Mouse (Mus musculus): ENCODE data around the gene Fgfr2. TPM values are rescaled to one million over a fixed set of nuclear protein-coding genes. Genes with fewer than 3 reads are reported as not detected.
"Not testable (repeated sequence)": the region's sequence is repeated elsewhere in the genome, so short reads cannot be mapped to it uniquely, and the experiment has no call there.

Fgfr2 gene
- polyA plus RNA-seq, 1 experiment from 2014 or later: 93.6 TPM

- not testable (repeated sequence) for ATAC-seq (replicated peaks; ENCODE audit: low FRiP score); H3K27ac ChIP-seq (ENCODE audit: low read depth, low read length); H3K4me2 ChIP-seq (ENCODE audit: low read depth, low read length, severe bottlenecking); H3K36me3 ChIP-seq (ENCODE audit: control insufficient read depth, insufficient read depth, low read length); H3K4me3 ChIP-seq (ENCODE audit: low read depth, low read length); H3K9ac ChIP-seq (ENCODE audit: low read length); DNase-seq (ENCODE audit: low spot score); H3K9me3 ChIP-seq (ENCODE audit: control insufficient read depth, low read length)
- H3K4me1 ChIP-seq (replicated peaks; ENCODE audit: control insufficient read depth, insufficient read depth, low read length): peaks cover 31% of the 10 kb centered on the region
- H3K27me3 ChIP-seq (ENCODE audit: control insufficient read depth, insufficient read depth, low read length): peaks cover 13% of the 10 kb centered on the region
- 70% methylated on average over 6 of the region's 6 CpGs for WGBS
These were observed 460.3 kb downstream of the Fgfr2 start for GRCm38 (mm10) chr7:132662831-132663230.

DNA sequence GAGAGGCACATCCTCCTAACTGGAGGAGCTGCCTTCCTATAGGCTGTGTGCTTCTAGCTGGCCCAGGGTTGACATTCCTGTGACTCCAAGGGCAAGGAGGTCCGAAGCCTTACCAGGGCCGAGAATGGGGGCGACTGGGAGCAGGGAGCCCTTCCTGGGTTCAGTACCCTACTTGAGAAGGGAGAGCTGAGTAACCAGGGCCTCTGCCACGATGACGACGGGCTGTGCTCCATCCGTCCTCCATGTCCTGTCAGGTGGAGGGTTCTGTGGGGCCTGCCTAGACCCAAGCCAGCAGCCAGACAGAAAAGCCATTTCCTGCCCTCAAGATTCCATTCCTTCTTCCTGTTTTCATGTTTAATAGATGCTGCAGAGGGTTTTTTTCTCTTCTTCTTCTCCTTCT, 463.5 kb downstream of the Fgfr2 start:
- no peak for ATAC-seq (replicated peaks; ENCODE audit: low FRiP score)
- Histone ChIP-seq H3K9ac (ENCODE audit: low read length) (no peak overlapping the region), H3K36me3 (ENCODE audit: control insufficient read depth, insufficient read depth, low read length) (no peaks in the 10 kb centered on the region), H3K4me2 (ENCODE audit: low read depth, low read length, severe bottlenecking) (no peak overlapping the region), H3K27me3 (ENCODE audit: control insufficient read depth, insufficient read depth, low read length) (peaks cover 13% of the 10 kb centered on the region), H3K9me3 (ENCODE audit: control insufficient read depth, low read length) (no peaks in the 10 kb centered on the region), H3K4me3 (ENCODE audit: low read depth, low read length) (no peak overlapping the region), H3K27ac (ENCODE audit: low read depth, low read length) (no peak overlapping the region), H3K4me1 (replicated peaks; ENCODE audit: control insufficient read depth, insufficient read depth, low read length) (peaks cover 23% of the 10 kb centered on the region)
- 72% methylated on average over 7 of the region's 7 CpGs for WGBS
- no peak for DNase-seq (ENCODE audit: low spot score)

DNA sequence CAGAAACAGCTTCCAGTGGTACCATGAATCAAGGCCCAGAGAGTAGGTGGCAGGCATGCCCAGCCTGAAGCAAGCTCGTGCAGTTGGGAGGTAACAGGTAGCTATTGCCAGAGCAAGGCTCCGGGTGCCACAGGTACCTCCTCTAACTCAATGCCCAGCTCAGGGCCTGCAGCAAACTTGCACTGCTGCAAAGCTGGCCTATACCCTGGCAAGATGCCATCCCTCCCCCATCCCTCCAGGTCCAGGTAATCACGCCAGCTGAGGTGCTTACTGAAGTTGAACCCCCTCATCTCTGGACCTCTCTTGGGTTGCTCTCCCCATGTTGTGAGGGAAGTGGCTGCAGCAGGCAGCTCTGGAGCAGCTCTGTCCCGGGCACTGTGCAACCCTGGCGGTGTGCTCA, 464.5 kb downstream of the Fgfr2 start:
- DNase-seq (ENCODE audit: low spot score) (no peak), ATAC-seq (replicated peaks; ENCODE audit: low FRiP score) (no peak)
- Histone ChIP-seq H3K4me3 (ENCODE audit: low read depth, low read length) (no peak overlapping the region), H3K4me2 (ENCODE audit: low read depth, low read length, severe bottlenecking) (no peak overlapping the region), H3K27ac (ENCODE audit: low read depth, low read length) (no peak overlapping the region), H3K36me3 (ENCODE audit: control insufficient read depth, insufficient read depth, low read length) (no peaks in the 10 kb centered on the region), H3K4me1 (replicated peaks; ENCODE audit: control insufficient read depth, insufficient read depth, low read length) (peaks cover 21% of the 10 kb centered on the region), H3K27me3 (ENCODE audit: control insufficient read depth, insufficient read depth, low read length) (peaks cover 10% of the 10 kb centered on the region; the same call in 1 of the 2 replicates), H3K9ac (ENCODE audit: low read length) (no peak overlapping the region; the same call in 1 of the 2 replicates), H3K9me3 (ENCODE audit: control insufficient read depth, low read length) (no peaks in the 10 kb centered on the region)
- WGBS: 88% methylated on average over 5 of the region's 5 CpGs

DNA sequence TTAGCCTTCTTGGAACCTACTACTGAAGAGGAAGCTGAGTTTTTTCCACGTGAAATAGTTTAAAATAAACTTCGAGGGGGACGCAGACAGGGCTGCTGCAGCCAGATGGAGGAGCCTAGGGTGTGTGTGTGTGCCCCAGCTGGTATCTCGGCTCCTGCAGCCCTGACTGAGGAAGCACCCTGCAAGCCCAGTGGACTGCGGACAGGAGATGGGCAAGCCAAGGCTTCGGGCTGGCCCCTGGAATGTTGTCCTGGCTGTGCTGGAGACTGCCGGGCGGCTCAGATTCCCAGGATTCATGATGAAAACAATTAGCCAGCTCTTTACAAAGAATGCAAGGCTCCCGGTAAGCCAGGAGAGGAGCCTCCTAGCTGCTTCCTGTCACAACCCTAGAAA, 465.1 kb downstream of the Fgfr2 start:
- Histone ChIP-seq H3K4me3 (ENCODE audit: low read depth, low read length) (no peak overlapping the region), H3K36me3 (ENCODE audit: control insufficient read depth, insufficient read depth, low read length) (no peaks in the 10 kb centered on the region), H3K27me3 (ENCODE audit: control insufficient read depth, insufficient read depth, low read length) (peaks cover 5% of the 10 kb centered on the region; the same call in 1 of the 2 replicates), H3K9ac (ENCODE audit: low read length) (peak overlapping the region; percentile 27; the same call in 1 of the 2 replicates), H3K9me3 (ENCODE audit: control insufficient read depth, low read length) (no peaks in the 10 kb centered on the region), H3K27ac (ENCODE audit: low read depth, low read length) (no peak overlapping the region), H3K4me2 (ENCODE audit: low read depth, low read length, severe bottlenecking) (0 out of 2 replicates have a peak overlapping the region, but pooled peaks have one; percentile 5), H3K4me1 (replicated peaks; ENCODE audit: control insufficient read depth, insufficient read depth, low read length) (peaks cover 21% of the 10 kb centered on the region)
- DNase-seq (ENCODE audit: low spot score) (peak; percentile 63), ATAC-seq (replicated peaks; ENCODE audit: low FRiP score) (no peak)
- WGBS: 4% methylated on average over 9 of the region's 9 CpGs

GRCm38 (mm10) chr7:132657371-132658057, 465.6 kb downstream of the Fgfr2 start:
- H3K4me3 ChIP-seq (ENCODE audit: low read depth, low read length): no peak overlapping the region
- ATAC-seq (replicated peaks; ENCODE audit: low FRiP score) (no peak; the same call in 1 of the 2 replicates), DNase-seq (ENCODE audit: low spot score) (no peak)
- no peak overlapping the region for H3K4me2 ChIP-seq (ENCODE audit: low read depth, low read length, severe bottlenecking)
- H3K9ac ChIP-seq (ENCODE audit: low read length): no peak overlapping the region; the same call in 1 of the 2 replicates
- H3K27ac ChIP-seq (ENCODE audit: low read depth, low read length): no peak overlapping the region
- peaks cover 5% of the 10 kb centered on the region; the same call in 1 of the 2 replicates for H3K27me3 ChIP-seq (ENCODE audit: control insufficient read depth, insufficient read depth, low read length)
- peaks cover 21% of the 10 kb centered on the region for H3K4me1 ChIP-seq (replicated peaks; ENCODE audit: control insufficient read depth, insufficient read depth, low read length)
- H3K9me3 ChIP-seq (ENCODE audit: control insufficient read depth, low read length): no peaks in the 10 kb centered on the region
- H3K36me3 ChIP-seq (ENCODE audit: control insufficient read depth, insufficient read depth, low read length): no peaks in the 10 kb centered on the region
- WGBS: 29% methylated on average over 14 of the region's 14 CpGs

GRCm38 (mm10) chr7:132656548-132656947, 466.6 kb downstream of the Fgfr2 start:
- H3K9ac ChIP-seq (ENCODE audit: low read length): peak overlapping the region; percentile 30; the same call in 1 of the 2 replicates

DNA sequence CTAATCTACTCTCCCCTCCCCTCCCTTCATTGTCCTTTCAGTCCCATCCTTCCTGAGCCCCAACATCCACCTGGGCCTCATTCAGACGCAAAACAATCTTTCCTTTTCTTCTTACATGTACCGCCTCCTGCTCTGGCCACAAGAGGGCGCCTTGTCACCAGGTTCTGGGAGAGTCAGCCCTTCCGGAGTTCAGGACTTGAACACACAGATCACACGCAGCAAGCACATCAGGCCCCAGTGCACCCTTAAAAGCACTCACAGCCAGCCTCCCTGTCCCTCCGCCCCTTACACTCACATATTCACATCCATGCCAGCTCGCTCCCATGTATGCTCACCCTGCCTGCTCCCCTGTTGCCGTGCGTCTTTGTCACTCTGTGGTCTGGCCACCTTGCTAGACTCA, 467.1 kb downstream of the Fgfr2 start:
- Histone ChIP-seq H3K9me3 (ENCODE audit: control insufficient read depth, low read length) (no peaks in the 10 kb centered on the region), H3K27me3 (ENCODE audit: control insufficient read depth, insufficient read depth, low read length) (peaks cover 3% of the 10 kb centered on the region; the same call in 1 of the 2 replicates), H3K36me3 (ENCODE audit: control insufficient read depth, insufficient read depth, low read length) (no peaks in the 10 kb centered on the region), H3K4me2 (ENCODE audit: low read depth, low read length, severe bottlenecking) (no peak overlapping the region), H3K9ac (ENCODE audit: low read length) (peak overlapping the region; percentile 30; the same call in 1 of the 2 replicates), H3K4me1 (replicated peaks; ENCODE audit: control insufficient read depth, insufficient read depth, low read length) (peaks cover 20% of the 10 kb centered on the region), H3K27ac (ENCODE audit: low read depth, low read length) (no peak overlapping the region), H3K4me3 (ENCODE audit: low read depth, low read length) (no peak overlapping the region)
- DNase-seq (ENCODE audit: low spot score) (peak; percentile 96), ATAC-seq (replicated peaks; ENCODE audit: low FRiP score) (peak; percentile 75)
- 16% methylated on average over 9 of the region's 9 CpGs for whole genome bisulfite sequencing

More at GRCm38 (mm10) chr7:132656548-132656947, 466.6 kb downstream of the Fgfr2 start:
- no peaks in the 10 kb centered on the region for H3K9me3 ChIP-seq (ENCODE audit: control insufficient read depth, low read length)
- H3K4me2 ChIP-seq (ENCODE audit: low read depth, low read length, severe bottlenecking): no peak overlapping the region
- peaks cover 3% of the 10 kb centered on the region; the same call in 1 of the 2 replicates for H3K27me3 ChIP-seq (ENCODE audit: control insufficient read depth, insufficient read depth, low read length)
- H3K27ac ChIP-seq (ENCODE audit: low read depth, low read length): no peak overlapping the region
- no peak overlapping the region for H3K4me3 ChIP-seq (ENCODE audit: low read depth, low read length)
- H3K36me3 ChIP-seq (ENCODE audit: control insufficient read depth, insufficient read depth, low read length): no peaks in the 10 kb centered on the region
- WGBS: 1% methylated on average over 3 of the region's 3 CpGs
- ATAC-seq (replicated peaks; ENCODE audit: low FRiP score) (peak; percentile 62), DNase-seq (ENCODE audit: low spot score) (peak; percentile 91)
- H3K4me1 ChIP-seq (replicated peaks; ENCODE audit: control insufficient read depth, insufficient read depth, low read length): peaks cover 21% of the 10 kb centered on the region

- H3K9ac ChIP-seq (ENCODE audit: low read length): no peak overlapping the region
- peaks cover 16% of the 10 kb centered on the region for H3K4me1 ChIP-seq (replicated peaks; ENCODE audit: control insufficient read depth, insufficient read depth, low read length)
- H3K4me3 ChIP-seq (ENCODE audit: low read depth, low read length): no peak overlapping the region
- no peak overlapping the region for H3K4me2 ChIP-seq (ENCODE audit: low read depth, low read length, severe bottlenecking)
- 73% methylated on average over 3 of the region's 3 CpGs for WGBS
- peaks cover 2% of the 10 kb centered on the region; the same call in 1 of the 2 replicates for H3K27me3 ChIP-seq (ENCODE audit: control insufficient read depth, insufficient read depth, low read length)
- H3K9me3 ChIP-seq (ENCODE audit: control insufficient read depth, low read length): no peaks in the 10 kb centered on the region
- no peak for DNase-seq (ENCODE audit: low spot score)
- no peak overlapping the region for H3K27ac ChIP-seq (ENCODE audit: low read depth, low read length)
- ATAC-seq (replicated peaks; ENCODE audit: low FRiP score): no peak
- H3K36me3 ChIP-seq (ENCODE audit: control insufficient read depth, insufficient read depth, low read length): no peaks in the 10 kb centered on the region
These were observed 468.7 kb downstream of the Fgfr2 start for GRCm38 (mm10) chr7:132654412-132654811.

DNA sequence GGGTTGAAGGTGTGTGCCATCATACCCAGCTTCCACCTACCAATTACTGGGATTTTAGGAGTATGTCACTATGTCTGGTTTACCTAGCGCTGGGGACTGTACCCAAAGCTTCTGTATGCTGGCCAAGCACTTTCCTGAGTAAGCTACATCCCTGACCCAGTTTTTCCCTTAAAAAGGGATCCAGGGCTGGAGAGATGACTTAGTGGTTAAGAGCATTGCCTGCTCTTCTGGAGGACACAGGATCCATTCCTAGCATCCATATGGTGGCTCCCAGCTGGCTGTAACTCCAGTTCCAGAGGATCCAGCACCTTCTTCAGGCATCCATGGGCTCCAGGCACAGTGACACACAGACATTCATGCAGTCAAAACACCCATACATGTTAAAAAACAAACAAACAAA, 476.6 kb downstream of the Fgfr2 start:
- no peaks in the 10 kb centered on the region for H3K4me1 ChIP-seq (replicated peaks; ENCODE audit: control insufficient read depth, insufficient read depth, low read length)
- H3K4me2 ChIP-seq (ENCODE audit: low read depth, low read length, severe bottlenecking): no peak overlapping the region
- H3K9ac ChIP-seq (ENCODE audit: low read length): no peak overlapping the region
- DNase-seq (ENCODE audit: low spot score) (no peak), ATAC-seq (replicated peaks; ENCODE audit: low FRiP score) (no peak)
- H3K4me3 ChIP-seq (ENCODE audit: low read depth, low read length): no peak overlapping the region
- no peaks in the 10 kb centered on the region for H3K27me3 ChIP-seq (ENCODE audit: control insufficient read depth, insufficient read depth, low read length)
- 92% methylated on average over 1 of the region's 1 CpGs for WGBS
- no peaks in the 10 kb centered on the region for H3K36me3 ChIP-seq (ENCODE audit: control insufficient read depth, insufficient read depth, low read length)
- H3K9me3 ChIP-seq (ENCODE audit: control insufficient read depth, low read length): no peaks in the 10 kb centered on the region
- H3K27ac ChIP-seq (ENCODE audit: low read depth, low read length): no peak overlapping the region
